Mouse (Mus musculus) cerebellum, adult 9-10 months (tissue): Measurements from ENCODE around the gene Chst14.

Experiments
- DNase-seq: peaks from one replicate; pipeline ENCODE4 v3.0.0; 2022

Chst14 gene

GRCm38 (mm10) chr2:118926361-118926997, at the start of gene Chst14:
Gene Chst14, plus strand, starts transcription at chr2:118926496.
- DNase-seq, result peak; percentile 58

- no peak for DNase-seq
Observed at GRCm38 (mm10) chr2:118881019-118881418, 45.3 kb upstream of the Chst14 start.

- no peak for DNase-seq
Observed at GRCm38 (mm10) chr2:118881956-118882355, 44.3 kb upstream of the Chst14 start.

GRCm38 (mm10) chr2:118882840-118883679, 43.2 kb upstream of the Chst14 start:
- DNase-seq, result peak; percentile 86

- DNase-seq, result no peak
Observed at GRCm38 (mm10) chr2:118887440-118887839, 38.9 kb upstream of the Chst14 start.

GRCm38 (mm10) chr2:118887845-118888548, 38.3 kb upstream of the Chst14 start:
- no peak for DNase-seq

GRCm38 (mm10) chr2:118891173-118891572, 35.1 kb upstream of the Chst14 start:
- no peak for DNase-seq

- peak; percentile 63 for DNase-seq
Observed at GRCm38 (mm10) chr2:118895990-118896913, 30.0 kb upstream of the Chst14 start.

- DNase-seq, result peak; percentile 63
Observed at GRCm38 (mm10) chr2:118896914-118897291, 29.4 kb upstream of the Chst14 start.

- peak; percentile 52 for DNase-seq
Observed at GRCm38 (mm10) chr2:118897392-118897791, 28.9 kb upstream of the Chst14 start.

GRCm38 (mm10) chr2:118897808-118898207, 28.5 kb upstream of the Chst14 start:
- DNase-seq, result no peak

GRCm38 (mm10) chr2:118898771-118899170, 27.5 kb upstream of the Chst14 start:
- DNase-seq, result no peak

- DNase-seq, result no peak
Observed at GRCm38 (mm10) chr2:118899306-118899705, 27.0 kb upstream of the Chst14 start.

- DNase-seq, result peak; percentile 69
Observed at GRCm38 (mm10) chr2:118899981-118900825, 26.1 kb upstream of the Chst14 start, which contains the start of gene Bahd1. Gene Bahd1, plus strand, starts transcription at chr2:118900377.

GRCm38 (mm10) chr2:118900826-118901140, 25.5 kb upstream of the Chst14 start:
- DNase-seq, result no peak

GRCm38 (mm10) chr2:118901175-118902031, 24.9 kb upstream of the Chst14 start:
- peak; percentile 98 for DNase-seq

- DNase-seq, result peak; percentile 50
Observed at GRCm38 (mm10) chr2:118902051-118903025, 24.0 kb upstream of the Chst14 start.

GRCm38 (mm10) chr2:118903333-118903741, 23.0 kb upstream of the Chst14 start:
- DNase-seq, result peak; percentile 68

- no peak for DNase-seq
Observed at GRCm38 (mm10) chr2:118905433-118906117, 20.7 kb upstream of the Chst14 start.
